Mouse (Mus musculus) liver, embryonic 14.5 days (tissue): Measurements from ENCODE around the gene H3f3b. TPM values are rescaled to one million over a fixed set of nuclear protein-coding genes. Genes with fewer than 3 reads are reported as not detected.
A peak's percentile ranks its signal among the peaks of the same experiment; 100 is the strongest.

ENCODE experiments used
- ATAC-seq: fragments of 200-750 bp; cut with Nextera tagmentation; 2 replicates; pipeline ENCODE4 v1.8.0; 2017; ENCODE audit warnings: moderate number of reproducible peaks, mild to moderate bottlenecking, moderate library complexity; ENCODE audit not compliant: insufficient read depth
- DNase-seq, 3 experiments: peaks; one replicate each; pipeline ENCODE4 v3.0.0-alpha.2; 2012 to 2013; ENCODE audit warnings: low read depth in 3 of 3, low spot score in 3 of 3
- H3K27ac ChIP-seq: fragments of 300-500 bp; sonication (generic); 2 replicates; pipeline ENCODE4 v1.5.1; 2014; ENCODE audit warnings: moderate library complexity, mild to moderate bottlenecking, control low read depth, inconsistent platforms
- H3K27me3 ChIP-seq: fragments of 300-500 bp; sonication (generic); 2 replicates; pipeline ENCODE4 v1.6.1; 2014; ENCODE audit warnings: mild to moderate bottlenecking, low read length, moderate library complexity; ENCODE audit not compliant: control insufficient read depth, insufficient read depth
- H3K36me3 ChIP-seq: fragments of 300-500 bp; sonication (generic); replicated peaks from 2 replicates; pipeline ENCODE4 v1.6.1; 2014; ENCODE audit warnings: low read depth; ENCODE audit not compliant: control insufficient read depth, insufficient read depth
- H3K4me1 ChIP-seq, 2 experiments: fragments of 200-500 bp in 1 of 2; fragments of 300-500 bp in 1 of 2; sonication (generic) in 1 of 2; replicated peaks; 2 replicates each; pipeline ENCODE4 v1.6.1; 2012 to 2014; ENCODE audit warnings: antibody characterized with exemption in 1 of 2, inconsistent platforms in 1 of 2, low read length in 1 of 2; ENCODE audit not compliant: control insufficient read depth in 2 of 2, insufficient read depth in 2 of 2
- H3K4me2 ChIP-seq: fragments of 300-500 bp; sonication (generic); 2 replicates; pipeline ENCODE4 v1.6.1; 2014; ENCODE audit warnings: low read depth, mild to moderate bottlenecking, control low read depth, moderate library complexity
- H3K4me3 ChIP-seq, 2 experiments: fragments of 200-500 bp in 1 of 2; fragments of 300-500 bp in 1 of 2; sonication (generic) in 1 of 2; 2 replicates each; pipeline ENCODE4 v1.5.1; 2012 to 2014; ENCODE audit warnings: low read depth in 2 of 2, low read length in 2 of 2, mild to moderate bottlenecking in 2 of 2, control low read depth in 1 of 2, inconsistent platforms in 1 of 2, moderate library complexity in 1 of 2; ENCODE audit not compliant: insufficient read depth in 1 of 2
- H3K9ac ChIP-seq: fragments of 300-500 bp; sonication (generic); replicated peaks from 2 replicates; pipeline ENCODE4 v1.6.1; 2014; ENCODE audit warnings: mild to moderate bottlenecking, control low read depth, moderate library complexity
- H3K9me3 ChIP-seq: fragments of 300-500 bp; sonication (generic); 2 replicates; pipeline ENCODE4 v1.6.1; 2016; ENCODE audit warnings: low read length, mixed read lengths; ENCODE audit not compliant: control insufficient read depth
- CTCF ChIP-seq: IDR thresholded peaks from 2 replicates; pipeline ENCODE4 v1.5.1; 2016; ENCODE audit warnings: antibody characterized with exemption, low read depth, control low read depth
- EP300 ChIP-seq: IDR thresholded peaks from 2 replicates; pipeline ENCODE4 v1.6.1; 2016; ENCODE audit warnings: antibody characterized with exemption, low read depth
- WGBS: fragments of 180-500 bp; shearing (Covaris S2); extraction: QIAGEN DNeasy Blood & Tissue Kit; methylation state at CpG from one replicate; pipeline ENCODE4 v1.1.7; 2014; ENCODE audit not compliant: insufficient replicate concordance; 5-methylcytosine and 5-hydroxymethylcytosine counted together
- polyA plus RNA-seq, 2 experiments: library from polyadenylated mRNA; depleted of rRNA in 1 of 2; stranded (reverse) in 1 of 2; unstranded in 1 of 2; fragments of >200 nt; fragmentation: Nextera tagmentation in 1 of 2; extraction: Ambion mirVana in 1 of 2; gene quantifications; 2 replicates each; pipeline versions ENCODE4 v1.2.1 to v1.2.3; 2012 to 2014

H3f3b gene
- polyA plus RNA-seq, 2 experiments = 248 to 651 TPM

- Histone ChIP-seq H3K4me1 (peaks cover 0 to 5% of the 10 kb centered on the region in 2 experiments; a peak in 3 of 4 replicates), H3K4me3 (no peak overlapping the region), H3K27ac (no peak overlapping the region), H3K4me2 (no peak overlapping the region), H3K36me3 (peaks cover 50% of the 10 kb centered on the region), H3K9ac (no peak overlapping the region), H3K9me3 (no peaks in the 10 kb centered on the region), H3K27me3 (no peaks in the 10 kb centered on the region)
- ATAC-seq = no peak
- TF ChIP-seq EP300 (no peak), CTCF (no peak)
- 79% methylated on average over 2 of the region's 2 CpGs for WGBS
- no peak for DNase-seq
These were observed 21.8 kb upstream of the H3f3b start for GRCm38 (mm10) chr11:116049610-116050009.

- DNase-seq (no peak), ATAC-seq (no peak)
- no peaks in the 10 kb centered on the region for H3K9me3 ChIP-seq
- H3K27me3 ChIP-seq = no peaks in the 10 kb centered on the region
- H3K4me2 ChIP-seq = no peak overlapping the region
- H3K9ac ChIP-seq = no peak overlapping the region
- no peak for TF ChIP-seq EP300
- TF ChIP-seq CTCF = no peak
- no peak overlapping the region for H3K27ac ChIP-seq
- 0 out of 4 replicates have a peak, but pooled peaks cover 0 to 2% of the 10 kb centered on the region in 2 experiments for H3K4me1 ChIP-seq
- 86% methylated on average over 6 of the region's 6 CpGs for WGBS
- H3K4me3 ChIP-seq = no peak overlapping the region
- H3K36me3 ChIP-seq = peaks cover 35% of the 10 kb centered on the region
These were observed 17.4 kb upstream of the H3f3b start for GRCm38 (mm10) chr11:116045173-116045572.

- TF ChIP-seq EP300 (no peak), CTCF (no peak)
- H3K27me3 ChIP-seq = no peaks in the 10 kb centered on the region
- H3K4me1 ChIP-seq = 0 out of 4 replicates have a peak, but pooled peaks cover 0 to 2% of the 10 kb centered on the region in 2 experiments
- no peak for DNase-seq
- no peak overlapping the region for H3K4me3 ChIP-seq
- H3K4me2 ChIP-seq = no peak overlapping the region
- no peak overlapping the region for H3K9ac ChIP-seq
- no peak overlapping the region for H3K27ac ChIP-seq
- 79% methylated on average over 1 of the region's 1 CpGs for WGBS
- ATAC-seq = no peak
- no peaks in the 10 kb centered on the region for H3K9me3 ChIP-seq
- H3K36me3 ChIP-seq = peaks cover 37% of the 10 kb centered on the region
These were observed 15.5 kb upstream of the H3f3b start for GRCm38 (mm10) chr11:116043286-116043685.

GRCm38 (mm10) chr11:116042372-116043138 is 14.8 kb upstream of the H3f3b start:
- Histone ChIP-seq H3K9ac (no peak overlapping the region), H3K36me3 (peaks cover 35% of the 10 kb centered on the region), H3K27me3 (no peaks in the 10 kb centered on the region), H3K9me3 (no peaks in the 10 kb centered on the region), H3K27ac (no peak overlapping the region), H3K4me1 (0 out of 4 replicates have a peak, but pooled peaks cover 0 to 2% of the 10 kb centered on the region in 2 experiments), H3K4me2 (no peak overlapping the region), H3K4me3 (no peak overlapping the region)
- DNase-seq (no peak), ATAC-seq (no peak)
- 58% methylated on average over 5 of the region's 5 CpGs for WGBS
- no peak for TF ChIP-seq EP300
- TF ChIP-seq CTCF = no peak

- Histone ChIP-seq H3K4me3 (no peak overlapping the region), H3K27me3 (no peaks in the 10 kb centered on the region), H3K4me1 (0 out of 4 replicates have a peak, but pooled peaks cover 0 to 2% of the 10 kb centered on the region in 2 experiments), H3K27ac (no peak overlapping the region), H3K9me3 (no peaks in the 10 kb centered on the region), H3K36me3 (peaks cover 32% of the 10 kb centered on the region), H3K9ac (no peak overlapping the region), H3K4me2 (no peak overlapping the region)
- WGBS = 90% methylated on average over 2 of the region's 2 CpGs
- DNase-seq = no peak
- TF ChIP-seq CTCF = peak; percentile 13; the same call in 1 of the 2 replicates
- TF ChIP-seq EP300 = no peak
- ATAC-seq = no peak
These were observed 14.1 kb upstream of the H3f3b start for GRCm38 (mm10) chr11:116041833-116042232.
